Mouse (Mus musculus): ENCODE measurements around the gene Myadml2. TPM values are rescaled to one million over a fixed set of nuclear protein-coding genes. Genes with fewer than 3 reads are reported as not detected.

Myadml2 gene
- total RNA-seq, 2 experiments from 2014 or later: 5.9 to 6.0 TPM

DNA sequence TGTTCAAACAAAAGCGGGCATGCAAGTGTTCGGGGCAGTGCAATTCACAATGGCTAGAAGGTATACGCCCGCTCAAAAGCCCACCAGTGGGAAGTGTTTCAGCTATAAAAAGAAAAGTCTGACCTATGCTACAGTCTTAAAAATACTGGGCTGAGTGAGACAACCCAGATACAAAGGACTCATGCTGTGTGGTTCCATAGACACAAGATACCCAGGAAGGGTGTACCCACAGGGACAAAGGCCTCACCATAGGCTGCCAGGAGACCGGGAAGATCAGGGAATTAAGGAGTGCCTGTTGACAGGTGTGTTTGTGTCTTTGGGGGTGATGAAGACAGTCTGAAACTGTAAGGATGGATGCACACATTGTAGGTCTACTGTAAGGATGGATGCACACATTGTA, 15.8 kb upstream of the Myadml2 start:
- intact Hi-C loops (cut with DNase I): no loop called here

DNA sequence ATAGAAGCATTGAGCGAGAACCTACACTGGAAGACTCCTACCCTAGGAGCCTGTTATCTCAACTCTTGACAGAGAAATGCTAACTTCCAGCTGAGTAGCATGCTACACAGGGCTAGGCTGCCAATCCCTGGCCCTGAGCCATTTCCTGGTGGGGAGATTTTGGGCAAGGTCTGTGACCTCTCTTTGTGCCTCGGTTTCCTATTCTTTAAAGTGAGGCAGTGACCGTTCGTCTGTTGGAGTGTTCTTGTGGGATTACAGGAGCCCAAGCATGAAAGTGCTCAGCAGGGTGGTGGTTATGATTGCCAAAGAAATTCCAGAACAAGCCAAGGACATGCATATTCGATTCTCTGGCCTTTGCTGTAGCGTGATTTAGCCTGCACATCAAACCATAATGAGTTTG, 14.8 kb upstream of the Myadml2 start:
- intact Hi-C loops (cut with DNase I): no loop called here
- DNase-seq (ENCODE audit: low spot score in 2 of 2): no peak

More for the DNA sequence above, 15.8 kb upstream of the Myadml2 start:
- DNase-seq (ENCODE audit: low spot score in 2 of 2): no peak

DNA sequence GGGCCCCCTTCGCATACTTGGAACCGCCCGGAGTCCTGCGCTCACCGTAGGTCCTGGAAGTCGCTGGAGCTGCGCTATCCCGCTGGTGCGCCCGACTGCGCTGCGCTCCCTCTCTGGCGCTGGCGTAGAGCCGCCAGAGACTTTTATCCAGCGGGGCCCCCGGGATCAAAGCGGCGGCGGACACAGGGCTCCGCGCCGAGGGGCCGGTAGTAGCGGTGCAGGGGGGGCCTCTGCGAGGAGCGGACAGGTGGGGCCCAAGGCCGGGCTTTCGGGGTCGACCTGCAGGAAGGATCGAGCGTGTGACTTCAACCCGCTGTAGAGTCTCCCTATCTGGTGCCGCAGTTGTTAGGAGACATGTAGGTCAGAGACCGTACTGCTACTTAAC, 13.1 kb upstream of the Myadml2 start, which contains the start of gene Notum:
TSS of gene Notum (minus strand) at position 100 of the 385 bp plus-strand sequence.
- intact Hi-C loops (cut with DNase I): no loop called here
- DNase-seq (ENCODE audit: low spot score in 2 of 2): no peak

DNA sequence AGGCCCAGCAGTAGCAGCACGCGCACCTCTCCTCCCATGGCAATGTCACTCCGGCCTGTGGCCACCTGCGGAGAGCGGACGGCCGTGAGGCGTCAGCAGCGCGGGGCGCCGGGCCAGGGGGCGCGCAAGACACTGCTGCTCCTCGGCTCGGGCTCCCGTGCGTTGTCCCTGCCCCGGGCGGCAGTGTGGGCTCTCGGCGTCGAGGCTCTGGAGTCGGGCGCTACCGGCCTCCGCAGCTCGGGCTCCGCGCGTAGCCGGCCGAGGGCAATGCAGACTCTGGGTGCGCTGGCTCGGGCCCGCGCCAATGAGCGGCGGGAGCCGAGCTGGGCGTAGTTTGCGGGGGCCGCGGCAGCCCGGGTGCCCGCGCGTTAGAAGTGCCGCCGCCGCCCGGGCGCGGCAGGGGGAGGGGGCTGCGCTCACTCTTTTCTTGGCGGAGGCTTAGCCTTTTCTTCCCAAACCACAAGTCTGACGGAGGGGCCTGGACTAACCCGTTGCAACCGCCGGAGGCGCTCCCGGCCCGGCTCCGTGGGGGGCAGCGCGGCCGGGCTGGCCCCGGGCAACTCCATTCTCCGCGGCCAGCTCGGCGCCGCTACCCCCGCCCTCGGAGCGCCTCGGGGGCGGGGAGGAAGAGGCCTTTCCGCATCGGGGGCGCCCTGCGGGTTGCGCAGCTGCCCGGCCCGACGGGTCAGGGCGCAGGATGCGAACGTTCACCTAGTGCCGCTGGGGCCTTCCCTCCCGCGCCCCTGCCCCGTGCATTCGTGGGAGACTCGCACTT, 12.5 kb upstream of the Myadml2 start:
- DNase-seq (ENCODE audit: low spot score in 2 of 2): no peak
- intact Hi-C loops (cut with DNase I): no loop called here

GRCm38 (mm10) chr11:120659509-120660300, 11.7 kb upstream of the Myadml2 start:
- intact Hi-C loops (cut with DNase I): loop anchor here (2.0 to 10.0 kb wide), 2 partner anchors 53 to 115 kb away; partner anchors contain the start of genes Cenpx and Lrrc45
- no peak for DNase-seq (ENCODE audit: low spot score in 2 of 2)

DNA sequence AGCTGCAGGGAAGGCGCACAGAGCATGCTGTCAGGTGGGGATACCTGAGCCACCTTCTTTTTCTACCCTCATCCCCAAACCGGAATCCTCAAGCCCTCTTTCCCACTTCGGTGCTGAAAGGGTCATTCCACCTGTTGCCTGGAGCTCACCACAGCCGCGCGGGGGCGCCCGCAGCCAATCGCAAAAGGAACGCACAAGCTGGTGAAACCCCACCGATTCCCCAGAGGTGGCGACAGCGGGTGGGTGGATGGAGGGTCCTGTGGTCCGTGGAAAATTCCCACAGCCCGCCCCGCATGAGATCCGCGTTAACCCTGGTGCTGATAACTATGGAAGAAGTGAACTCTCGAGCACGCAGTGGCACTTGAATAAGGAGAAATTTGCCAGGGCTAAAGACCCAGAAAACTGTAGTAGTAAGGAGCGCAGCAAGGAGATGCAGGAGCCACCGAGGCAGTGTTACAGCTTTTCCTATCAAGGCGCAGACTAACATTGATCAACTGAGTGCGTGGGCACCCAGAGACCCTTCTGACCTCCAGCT, 11.0 kb upstream of the Myadml2 start:
- DNase-seq (ENCODE audit: low spot score in 2 of 2): peak; percentile 77 to 81
- intact Hi-C loops (cut with DNase I): loop anchor here (2.0 to 10.0 kb wide), 2 partner anchors 54 to 116 kb away; partner anchors contain the start of genes Cenpx and Lrrc45

DNA sequence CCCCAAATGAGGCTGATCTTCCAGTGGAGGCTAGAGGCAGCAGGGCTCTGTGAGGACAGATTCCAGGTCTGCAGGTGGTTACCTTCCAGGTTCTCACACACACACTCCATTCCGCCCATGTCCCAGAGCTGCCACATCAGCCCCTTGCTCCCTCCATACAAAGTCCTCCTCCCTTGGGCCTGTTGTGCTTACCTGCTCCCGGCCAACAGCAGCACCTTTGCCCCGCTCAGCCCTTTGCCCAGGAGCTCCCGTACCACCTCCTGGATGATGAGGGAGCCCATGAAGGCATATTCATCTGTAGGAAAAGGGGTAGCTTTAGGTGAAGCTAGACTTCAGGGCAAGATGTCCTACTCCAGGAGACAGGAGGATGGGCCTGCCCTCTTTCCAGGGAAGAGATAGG, 9.3 kb upstream of the Myadml2 start:
- intact Hi-C loops (cut with DNase I): loop anchor here (10.0 kb wide), 1 partner anchor 118 kb away; no protein-coding TSS in a partner anchor
- no peak for DNase-seq (ENCODE audit: low spot score in 2 of 2)

DNA sequence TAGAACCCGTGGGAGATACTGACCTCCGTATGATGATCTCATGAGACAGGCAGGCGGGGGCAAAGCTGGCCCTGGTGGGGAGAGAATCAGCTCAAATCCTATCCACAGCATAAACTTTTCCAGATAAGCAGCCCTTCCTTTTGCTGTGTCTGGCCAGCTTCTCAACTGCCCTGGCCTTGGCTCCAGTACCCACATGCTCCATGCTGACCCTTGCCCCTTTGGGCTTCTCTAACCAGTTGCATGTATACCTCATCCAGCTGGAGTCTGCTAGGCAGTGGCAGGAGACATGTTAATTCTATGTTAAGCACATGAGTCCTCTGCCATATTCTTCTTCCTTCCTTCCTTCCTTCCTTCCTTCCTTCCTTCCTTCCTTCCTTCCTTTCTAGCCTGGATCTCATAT, 6.8 kb upstream of the Myadml2 start:
- no peak for DNase-seq (ENCODE audit: low spot score in 2 of 2)
- intact Hi-C loops (cut with DNase I): loop anchor here (10.0 kb wide), 1 partner anchor 120 kb away; no protein-coding TSS in a partner anchor

DNA sequence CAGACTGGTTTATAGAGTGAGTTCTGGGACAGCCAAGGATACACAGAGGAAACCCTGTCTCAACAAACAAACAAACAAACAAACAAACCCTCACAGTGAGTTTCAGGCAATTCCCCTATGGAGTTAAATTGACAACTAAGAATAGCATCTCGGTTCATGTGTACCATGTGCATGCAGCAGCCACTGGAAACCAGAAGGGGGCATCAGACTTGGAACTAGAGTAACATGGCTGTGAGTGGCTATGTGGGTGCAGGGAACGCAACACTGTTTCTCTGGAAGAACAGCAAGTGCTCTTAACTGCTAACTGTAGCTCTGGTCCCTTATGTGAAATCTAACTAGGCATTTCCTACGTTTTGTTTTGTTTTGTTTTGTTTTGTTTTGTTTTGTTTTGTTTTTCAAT, 3.9 kb upstream of the Myadml2 start:
- intact Hi-C loops (cut with DNase I): loop anchor here (10.0 kb wide), 1 partner anchor 123 kb away; no protein-coding TSS in a partner anchor

GRCm38 (mm10) chr11:120647047-120647830, 719 bp downstream of the Myadml2 start:
- no peak for DNase-seq (ENCODE audit: low spot score in 2 of 2)

More for the DNA sequence above, 3.9 kb upstream of the Myadml2 start:
- DNase-seq (ENCODE audit: low spot score in 2 of 2): no peak

DNA sequence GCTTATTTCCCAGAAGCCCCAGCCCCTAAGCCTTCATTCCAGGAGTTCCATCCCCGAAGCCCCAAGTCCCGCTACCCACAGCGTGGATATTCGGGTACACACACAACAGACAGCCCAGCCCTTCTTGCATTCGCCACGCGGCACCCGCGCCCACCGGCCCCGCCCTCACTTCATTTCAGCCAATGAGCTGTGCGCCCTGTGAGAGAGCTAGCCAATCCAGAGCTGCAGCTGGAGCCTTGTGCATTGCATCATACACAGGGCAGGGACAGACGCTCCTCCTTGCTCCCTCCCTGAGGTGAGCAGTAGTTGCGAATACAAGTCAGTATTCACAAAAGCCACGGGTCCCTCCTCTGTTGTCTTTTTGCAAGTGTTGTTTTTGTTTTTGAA, 4.4 kb downstream of the Myadml2 start, which contains the start of gene Pycr1:
TSS of gene Pycr1 (minus strand) at position 169 of the 387 bp plus-strand sequence.
- intact Hi-C loops (cut with DNase I): no loop called here

More at GRCm38 (mm10) chr11:120647047-120647830, 719 bp downstream of the Myadml2 start:
- intact Hi-C loops (cut with DNase I): no loop called here

GRCm38 (mm10) chr11:120642939-120643600, 4.9 kb downstream of the Myadml2 start:
- intact Hi-C loops (cut with DNase I): no loop called here
- no peak for DNase-seq (ENCODE audit: low spot score in 2 of 2)

More for the DNA sequence above, 4.4 kb downstream of the Myadml2 start, which contains the start of gene Pycr1:
- peak; percentile 93 to 94 for DNase-seq (ENCODE audit: low spot score in 2 of 2)

GRCm38 (mm10) chr11:120641869-120642268, 6.1 kb downstream of the Myadml2 start:
- intact Hi-C loops (cut with DNase I): no loop called here
- no peak for DNase-seq (ENCODE audit: low spot score in 2 of 2)

- intact Hi-C loops (cut with DNase I): no loop called here
- no peak for DNase-seq (ENCODE audit: low spot score in 2 of 2)
Observed at GRCm38 (mm10) chr11:120641255-120641654, 6.7 kb downstream of the Myadml2 start.

DNA sequence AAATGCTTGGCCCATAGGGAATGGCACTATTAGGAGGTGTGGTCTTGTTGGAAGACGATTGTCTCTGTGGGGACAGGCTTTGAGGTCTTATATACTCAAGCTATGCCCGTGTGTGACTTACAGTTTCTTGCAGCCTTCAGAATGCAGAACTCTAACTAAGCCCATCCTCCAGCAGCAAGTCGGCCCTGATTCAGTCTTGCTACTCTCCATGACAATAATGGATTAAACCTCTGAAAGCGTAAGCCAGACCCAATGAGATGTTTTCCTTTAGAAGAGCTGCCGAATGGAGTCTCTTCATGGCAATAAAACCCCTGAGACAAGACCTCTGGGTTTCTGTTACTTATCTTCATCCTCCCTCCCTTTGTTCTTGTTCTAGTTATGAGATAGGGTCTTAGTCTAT, 13.1 kb downstream of the Myadml2 start:
- DNase-seq (ENCODE audit: low spot score in 2 of 2): no peak
- intact Hi-C loops (cut with DNase I): no loop called here

- intact Hi-C loops (cut with DNase I): no loop called here
- DNase-seq (ENCODE audit: low spot score in 2 of 2): peak; percentile 95 to 97
Observed at GRCm38 (mm10) chr11:120633520-120634343, 14.2 kb downstream of the Myadml2 start, which contains the start of gene Mafg. Gene Mafg (minus strand): TSS chr11:120633600.

Measured in left cerebral cortex, postnatal 14 days (tissue).